In the genomic region with DNA sequence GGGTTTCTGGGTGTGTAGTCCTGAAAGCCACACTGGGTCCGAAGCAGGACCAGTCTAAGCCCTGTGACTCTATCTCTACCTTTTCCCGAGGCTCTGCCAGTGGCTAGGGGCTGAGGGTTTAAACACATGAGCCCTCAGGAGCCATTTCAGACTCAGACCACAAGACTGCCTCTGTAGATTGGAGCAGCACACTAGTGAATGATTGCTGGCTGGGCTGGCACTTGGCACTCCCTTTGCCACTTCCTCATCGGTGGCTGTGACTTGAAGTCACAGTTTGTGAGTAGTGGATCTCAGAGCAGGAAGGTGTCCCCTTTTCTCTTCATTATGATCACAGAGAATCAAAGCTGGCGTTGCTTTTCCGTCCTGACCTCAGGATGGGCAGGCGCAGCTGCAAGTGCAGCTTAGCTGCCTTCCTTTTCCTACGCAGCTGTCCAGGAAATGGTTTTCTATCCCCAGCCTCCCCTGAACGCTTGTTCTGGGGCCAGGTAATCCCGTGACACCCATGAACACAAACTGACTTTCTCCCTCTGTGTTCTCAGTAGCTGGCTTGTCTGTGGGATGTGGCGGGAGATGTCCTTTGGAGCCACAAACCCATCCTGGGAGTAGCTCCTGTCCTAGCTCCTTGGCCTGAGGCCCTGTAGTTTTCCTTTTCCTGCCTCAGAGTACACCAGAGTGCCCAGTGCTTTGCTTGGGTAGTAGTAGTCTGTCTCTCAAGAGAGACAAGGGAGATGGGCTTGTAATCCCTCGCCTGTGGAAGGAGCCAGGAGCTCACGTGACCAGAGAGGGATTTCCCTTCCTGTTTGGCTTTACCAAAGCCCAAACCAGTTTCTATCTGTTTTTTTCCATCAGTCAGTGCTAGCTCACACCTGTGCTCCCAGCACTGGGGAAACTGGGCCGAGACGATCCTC, we compare ENCODE assay signal across 11 mouse cellular contexts. TPM values are rescaled to one million over a fixed set of nuclear protein-coding genes. Genes with fewer than 3 reads are reported as not detected.
A peak's percentile ranks its signal among the peaks of the same experiment; 100 is the strongest.
DNase-seq lines count a peak whose midpoint lies in the region; ATAC-seq and TF ChIP-seq lines count a peak whose summit lies in the region.
"Had no signal": no experiment of that assay in that cellular context is flagged by ENCODE, and none has a peak within 500 bp of the region (broad histone marks: within the 10 kb centered on the region; RNA-seq: fewer than 3 reads in every experiment).

No protein-coding gene starts in this region.

- H3K27ac ChIP-seq in kidney, adult 2 months (ENCODE audit: insufficient read depth, low read depth, low read length), result peak overlapping the region; percentile 89
- H3K27ac ChIP-seq in kidney, embryonic 14.5 days (ENCODE audit: low read depth, low read length), result no peak overlapping the region
- no peak overlapping the region for H3K27ac ChIP-seq in forebrain, embryonic 16.5 days (ENCODE audit: low read length)

- peak; percentile 3 for DNase-seq in CD4-positive, CD25-positive, alpha-beta regulatory T cell, adult 2 months (ENCODE audit: low read depth, low spot score)
- peak; percentile 69 for DNase-seq in kidney, adult 2 months
- DNase-seq: right cerebral cortex, postnatal 4 days had no signal

- H3K36me3 ChIP-seq in kidney, adult 2 months (ENCODE audit: control insufficient read depth, insufficient read depth, low read length), result peaks cover 2% of the 10 kb centered on the region
- 0 out of 2 replicates have a peak, but pooled peaks cover 3% of the 10 kb centered on the region for H3K36me3 ChIP-seq in kidney, embryonic 14.5 days (ENCODE audit: control insufficient read depth, insufficient read depth, low read length)
- no peaks in the 10 kb centered on the region for H3K36me3 ChIP-seq in myocyte (ENCODE audit: control insufficient read depth, insufficient read depth)
- no peaks in the 10 kb centered on the region for H3K36me3 ChIP-seq in forebrain, embryonic 16.5 days (ENCODE audit: control insufficient read depth, insufficient read depth)

- no peak for ATAC-seq in CD4-positive, CD25-positive, alpha-beta regulatory T cell, adult 4 months
- no peak for ATAC-seq in kidney, embryonic 14.5 days (ENCODE audit: low FRiP score, low TSS enrichment)
- ATAC-seq in common myeloid progenitor, adult 5-6 weeks (replicated peaks; ENCODE audit: low read depth, poor library complexity, severe bottlenecking), result peak; percentile 86
- no peak for ATAC-seq in forebrain, embryonic 16.5 days
- ATAC-seq in erythroblast, adult 5-6 weeks (replicated peaks; ENCODE audit: low FRiP score, poor library complexity, severe bottlenecking), result no peak
- ATAC-seq: inflammation-experienced regulatory T-cells, adult 6 months; midbrain, embryonic 16.5 days had no signal

- H3K9me3 ChIP-seq in kidney, embryonic 14.5 days (ENCODE audit: control insufficient read depth, low read length), result no peaks in the 10 kb centered on the region
- no peaks in the 10 kb centered on the region for H3K9me3 ChIP-seq in forebrain, embryonic 16.5 days (ENCODE audit: control insufficient read depth, low read length)

- H3ac ChIP-seq in myocyte (ENCODE audit: control insufficient read depth, insufficient read length), result no peak overlapping the region

- peaks cover 6% of the 10 kb centered on the region for H3K4me1 ChIP-seq in kidney, adult 2 months (ENCODE audit: control insufficient read depth, insufficient read depth, low read length)
- H3K4me1 ChIP-seq in kidney, embryonic 14.5 days (ENCODE audit: control insufficient read depth, insufficient read depth, low read length), result 0 out of 2 replicates have a peak, but pooled peaks cover 4% of the 10 kb centered on the region
- no peaks in the 10 kb centered on the region for H3K4me1 ChIP-seq in forebrain, embryonic 16.5 days (replicated peaks; ENCODE audit: control insufficient read depth, insufficient read depth, low read length)

- no peak for TF ChIP-seq CTCF in kidney, adult 2 months (conservative IDR thresholded peaks at IDR 0.05; ENCODE audit: insufficient read depth, insufficient read length, low read depth, low read length)

- 60% methylated on average over 14 of the region's 14 CpGs for WGBS in kidney, adult 2 months
- 78% methylated on average over 14 of the region's 14 CpGs for WGBS in kidney, embryonic 14.5 days
- WGBS in forebrain, embryonic 16.5 days, result 89% methylated on average over 14 of the region's 14 CpGs

- H3K4me2 ChIP-seq in kidney, embryonic 14.5 days (replicated peaks; ENCODE audit: low read depth, low read length), result no peak overlapping the region
- no peak overlapping the region for H3K4me2 ChIP-seq in myocyte (ENCODE audit: low read depth)
- H3K4me2 ChIP-seq in forebrain, embryonic 16.5 days (ENCODE audit: low read length), result no peak overlapping the region

- no peak overlapping the region for H3K9ac ChIP-seq in kidney, embryonic 14.5 days (ENCODE audit: low read depth, low read length)
- no peak overlapping the region for H3K9ac ChIP-seq in forebrain, embryonic 16.5 days (replicated peaks; ENCODE audit: low read depth, low read length)

- TF ChIP-seq POLR2A in kidney, adult 2 months (IDR thresholded peaks at IDR 0.05; ENCODE audit: low read depth, low read length), result no peak
- no peak for TF ChIP-seq POLR2A in myocyte (IDR thresholded peaks at IDR 0.05; ENCODE audit: insufficient read length, low read depth)

- no peaks in the 10 kb centered on the region for H3K79me2 ChIP-seq in myocyte (ENCODE audit: control insufficient read depth, insufficient read depth)

- no peak overlapping the region for H3K4me3 ChIP-seq in kidney, adult 2 months (ENCODE audit: insufficient read depth, low read depth, low read length)
- no peak overlapping the region for H3K4me3 ChIP-seq in kidney, embryonic 14.5 days (ENCODE audit: low read length)
- H3K4me3 ChIP-seq in myocyte, result no peak overlapping the region
- no peak overlapping the region for H3K4me3 ChIP-seq in forebrain, embryonic 16.5 days (replicated peaks; ENCODE audit: low read length)

- no peaks in the 10 kb centered on the region for H3K27me3 ChIP-seq in kidney, adult 2 months (replicated peaks; ENCODE audit: control insufficient read depth, insufficient read depth, low read length)
- H3K27me3 ChIP-seq in kidney, embryonic 14.5 days (ENCODE audit: control insufficient read depth, insufficient read depth, low read length), result no peaks in the 10 kb centered on the region
- H3K27me3 ChIP-seq in myocyte (ENCODE audit: control insufficient read depth, insufficient read depth, insufficient read length), result no peaks in the 10 kb centered on the region
- H3K27me3 ChIP-seq in forebrain, embryonic 16.5 days (replicated peaks; ENCODE audit: control insufficient read depth, insufficient read depth, low read length), result no peaks in the 10 kb centered on the region

TF ChIP-seq in myocyte, 11 proteins besides CTCF, POLR2A, EP300 and RAD21:
- TF ChIP-seq MYOG (IDR thresholded peaks at IDR 0.05; ENCODE audit: control insufficient read depth in 1 of 3, insufficient read depth in 1 of 3, insufficient read length in 2 of 3, low read depth in 2 of 3) (no peak), MYOD1 (IDR thresholded peaks at IDR 0.05; ENCODE audit: control insufficient read depth in 1 of 3, insufficient read length in 2 of 3, low read depth in 2 of 3) (peak in 2 of 3 experiments; percentile 18 to 36), TCF3 (IDR thresholded peaks at IDR 0.05; ENCODE audit: insufficient read length, low read depth) (no peak)

RNA-seq across cellular contexts. Expression of gene Acsl1, which starts 37.9 kb away (rescaled TPM):
- 10 to 100 TPM; 10.3 to 13.8 TPM for polyA plus RNA-seq in CD4-positive, CD25-positive, alpha-beta regulatory T cell, adult 4 months (2017; shearing (Covaris generic))
- polyA plus RNA-seq in kidney, adult 2 months (2012; rRNA removed), result 206 and 212 TPM in 2 replicates
- polyA plus RNA-seq in kidney, embryonic 14.5 days (2014; fragmentation: Nextera tagmentation; extraction: Ambion mirVana), result 9.7 and 16.1 TPM in 2 replicates
- 70.3 and 103 TPM in 2 replicates for total RNA-seq in common myeloid progenitor, adult 5-6 weeks (2017)
- polyA plus RNA-seq in myocyte (2012; fragmentation: generic; extraction: Trizol), result 12.7 TPM
- 11.4 and 13.1 TPM in 2 replicates for polyA plus RNA-seq in forebrain, embryonic 16.5 days (2015; fragmentation: Nextera tagmentation; extraction: Ambion mirVana)
- total RNA-seq in erythroblast, adult 5-6 weeks (2015; ENCODE audit: low replicate concordance), result 393 and 430 TPM in 2 replicates
- total RNA-seq in erythroblast, adult 5-6 weeks (2017; ENCODE audit: low replicate concordance), result 573 and 623 TPM in 2 replicates

RNA-seq across cellular contexts. Expression of gene Cenpu, which starts 43.1 kb away (rescaled TPM):
- polyA plus RNA-seq in CD4-positive, CD25-positive, alpha-beta regulatory T cell, adult 4 months (2017; shearing (Covaris generic)), result 1 to 10 TPM; 6.1 to 8.2 TPM
- polyA plus RNA-seq in kidney, adult 2 months (2012; rRNA removed), result 0.33 and 0.67 TPM in 2 replicates
- polyA plus RNA-seq in kidney, embryonic 14.5 days (2014; fragmentation: Nextera tagmentation; extraction: Ambion mirVana), result 19.4 and 24.5 TPM in 2 replicates
- total RNA-seq in common myeloid progenitor, adult 5-6 weeks (2017), result 56.1 and 86.5 TPM in 2 replicates
- 2.0 TPM for polyA plus RNA-seq in myocyte (2012; fragmentation: generic; extraction: Trizol)
- 8.8 and 15.1 TPM in 2 replicates for polyA plus RNA-seq in forebrain, embryonic 16.5 days (2015; fragmentation: Nextera tagmentation; extraction: Ambion mirVana)
- 6.5 and 19.4 TPM in 2 replicates for total RNA-seq in erythroblast, adult 5-6 weeks (2015; ENCODE audit: low replicate concordance)
- 30.5 and 31.9 TPM in 2 replicates for total RNA-seq in erythroblast, adult 5-6 weeks (2017; ENCODE audit: low replicate concordance)

Comparison
In these comparisons a context has a peak if more than half of its experiments do, and no peak if none do; other contexts are left out.
1. RNA of gene Acsl1, which starts 37.9 kb away (polyA plus RNA-seq): 206 to 212 TPM in kidney, adult 2 months; 9.7 to 16.1 TPM in kidney, embryonic 14.5 days, 10.3 to 13.8 TPM in CD4-positive, CD25-positive, alpha-beta regulatory T cell, adult 4 months, 11.4 to 13.1 TPM in forebrain, embryonic 16.5 days and 12.7 TPM in myocyte (single experiment); every median in the first group is over 10 times any median in the second.